Mouse (Mus musculus) ES-E14 (cell line): ENCODE measurements around the gene Nup93.

Source experiments
- CHD2 ChIP-seq: IDR thresholded peaks from 2 replicates; pipeline ENCODE4 v1.6.1; 2014; ENCODE audit warnings: mild to moderate bottlenecking, low read depth, low read length, inconsistent platforms
- HCFC1 ChIP-seq: IDR thresholded peaks from 2 replicates; pipeline ENCODE4 v1.6.1; 2012; ENCODE audit warnings: low read length, inconsistent platforms, borderline replicate concordance; ENCODE audit not compliant: insufficient read depth
- MAFK ChIP-seq: IDR thresholded peaks from 2 replicates; pipeline ENCODE4 v1.6.1; 2014; ENCODE audit warnings: mild to moderate bottlenecking, low read depth, low read length, inconsistent platforms; ENCODE audit not compliant: insufficient read depth
- ZC3H11A ChIP-seq: IDR thresholded peaks from 2 replicates; pipeline ENCODE4 v1.6.1; 2012; ENCODE audit warnings: low read depth, mild to moderate bottlenecking, inconsistent platforms, low read length, borderline replicate concordance
- ZNF384 ChIP-seq: IDR thresholded peaks from 2 replicates; pipeline ENCODE4 v1.6.1; 2012; ENCODE audit warnings: low read depth, low read length, inconsistent platforms

DNA sequence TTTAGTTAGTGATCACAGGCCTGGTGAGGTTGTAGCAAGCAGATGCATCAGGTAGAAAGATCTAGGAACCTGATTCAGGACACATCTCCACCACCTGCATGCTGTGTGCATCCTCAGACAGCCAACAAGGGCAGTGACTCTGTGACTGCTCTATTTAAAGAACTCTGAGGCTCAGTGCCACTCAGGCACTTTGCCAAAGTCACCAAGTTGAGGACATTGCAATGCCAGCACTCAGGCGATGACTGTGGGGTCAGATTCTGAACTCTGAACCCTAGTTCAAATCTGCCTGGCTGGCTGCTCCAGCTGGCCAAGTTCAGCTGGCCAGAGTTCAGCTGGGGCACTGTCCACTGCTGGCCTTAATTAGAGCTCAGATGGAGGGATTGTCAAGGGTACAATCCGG is 149.5 kb downstream of the Nup93 start:
- TF ChIP-seq ZC3H11A (no peak), ZNF384 (no peak), MAFK (no peak), CHD2 (no peak), HCFC1 (no peak)
